Mouse (Mus musculus) cerebellum, postnatal 14 days (tissue): ENCODE data around the gene Cnksr3.

ENCODE experiments used
- DNase-seq, 2 experiments: peaks; one replicate each; pipeline ENCODE4 v3.0.0; 2021; ENCODE audit warnings: mixed read lengths in 2 of 2

The Cnksr3 gene

DNA sequence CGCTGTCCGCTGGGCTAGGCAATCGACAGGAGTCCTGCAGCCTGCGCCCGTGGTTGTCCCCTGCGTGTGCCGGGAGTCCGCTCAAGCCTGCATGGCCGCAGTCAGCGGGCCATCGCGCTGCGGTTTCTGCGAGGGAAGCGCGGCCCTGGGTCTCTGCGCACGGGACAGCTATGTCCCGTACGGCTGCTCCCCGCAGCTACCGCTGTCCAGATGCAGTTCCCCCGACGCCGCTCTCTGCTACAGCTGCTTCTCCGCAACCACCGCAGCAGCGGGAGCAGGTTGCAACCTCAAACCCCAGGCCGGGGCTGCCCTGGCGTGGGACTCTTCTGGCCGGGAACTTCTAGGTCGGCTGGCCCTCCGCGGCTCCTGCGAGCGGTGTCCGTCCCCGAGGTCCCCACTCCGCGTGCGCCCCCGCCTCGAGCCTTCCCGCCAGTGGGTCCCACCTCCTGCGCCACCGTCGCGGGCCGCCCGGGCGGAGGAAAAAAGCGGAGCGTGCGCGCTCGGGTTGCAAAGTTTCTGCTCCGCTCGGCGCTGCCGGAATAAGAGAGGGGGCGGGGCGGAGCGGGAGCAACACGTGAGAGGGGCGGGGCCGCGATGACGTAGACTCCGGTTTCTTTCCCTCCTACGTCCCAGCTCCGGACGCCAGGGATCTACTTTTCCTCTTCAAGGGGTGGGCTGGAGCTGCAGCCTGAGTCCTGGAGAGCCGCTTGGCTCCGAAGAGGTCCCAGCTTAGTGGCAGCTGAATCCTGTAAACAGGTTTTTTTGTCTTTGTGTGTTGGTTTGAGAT lies at the start of gene Cnksr3:
Cnksr3 (minus strand) TSS at position 542 of the 787 bp plus-strand sequence.
- DNase-seq = peak; percentile 98

- peak; percentile 43 to 64 for DNase-seq
These were observed 48.4 kb upstream of the Cnksr3 start for GRCm38 (mm10) chr10:7260166-7261108.

- no peak for DNase-seq
These were observed 46.6 kb upstream of the Cnksr3 start for GRCm38 (mm10) chr10:7258607-7259006.

GRCm38 (mm10) chr10:7250455-7250854 lies 38.4 kb upstream of the Cnksr3 start:
- DNase-seq = no peak

GRCm38 (mm10) chr10:7234601-7235000 lies 22.6 kb upstream of the Cnksr3 start:
- DNase-seq = peak; percentile 53 to 59

- DNase-seq = no peak
These were observed 5.6 kb upstream of the Cnksr3 start for GRCm38 (mm10) chr10:7217551-7218127.

GRCm38 (mm10) chr10:7214718-7215117 lies 2.7 kb upstream of the Cnksr3 start:
- no peak for DNase-seq

- DNase-seq = no peak
These were observed 1.1 kb upstream of the Cnksr3 start for GRCm38 (mm10) chr10:7213066-7213630.

DNA sequence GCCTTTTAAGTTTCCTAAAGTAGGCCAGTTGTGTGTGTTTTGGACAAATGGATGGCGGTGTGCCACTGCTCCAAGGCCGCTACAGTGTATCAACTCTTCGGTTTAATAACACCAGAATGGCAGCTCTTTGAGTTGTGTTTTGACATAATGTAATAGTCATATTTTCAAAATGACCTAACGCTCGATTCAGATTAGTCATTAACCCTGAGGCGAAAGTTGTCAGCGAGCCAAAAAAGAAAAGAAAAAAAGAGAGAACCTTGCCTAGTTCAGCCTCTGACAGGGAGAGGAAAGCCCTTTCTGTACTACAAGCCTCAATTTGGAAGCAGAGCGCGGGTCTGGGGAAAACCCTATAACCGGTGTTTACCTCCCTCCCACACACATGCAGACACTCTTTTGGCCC lies 500 bp upstream of the Cnksr3 start:
- DNase-seq = no peak

DNA sequence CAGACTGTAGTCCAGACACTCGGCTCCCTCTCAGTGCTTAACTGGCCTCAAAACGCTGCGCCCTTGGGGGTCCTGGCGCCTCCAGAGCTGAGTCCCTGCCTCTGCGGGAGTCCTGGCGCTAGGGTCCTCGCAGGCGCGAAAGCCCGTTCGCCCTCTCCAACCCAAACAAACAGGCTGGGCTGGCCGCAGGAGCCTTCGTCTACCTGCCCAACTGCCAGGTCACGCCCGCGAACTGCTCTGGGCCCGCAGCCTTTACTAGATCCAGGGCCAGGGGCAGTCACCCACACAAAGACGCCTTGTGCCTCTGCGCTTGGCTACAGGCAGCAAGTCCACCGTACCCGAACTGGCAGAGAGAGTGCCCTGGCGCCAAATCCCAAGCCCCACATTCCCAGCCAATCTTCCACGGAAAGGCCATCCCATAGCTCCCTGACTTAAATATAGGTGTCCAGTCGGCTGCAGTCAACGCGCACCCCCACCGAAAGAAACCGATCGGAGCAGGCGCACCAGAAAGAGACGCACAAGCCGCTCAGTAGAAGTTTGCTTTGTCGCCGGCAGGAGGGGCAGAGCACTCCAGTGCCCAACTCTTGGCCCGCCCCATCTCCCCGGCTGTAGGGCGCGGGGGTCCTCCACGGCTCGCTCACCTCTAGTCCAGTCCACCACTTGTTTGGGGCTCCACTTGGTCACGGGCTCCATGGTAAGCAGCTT lies 894 bp downstream of the Cnksr3 start:
- peak; percentile 81 for DNase-seq

- DNase-seq = peak in 1 of 2 experiments; percentile 75
These were observed 2.2 kb downstream of the Cnksr3 start for GRCm38 (mm10) chr10:7209691-7210455.

- peak in 1 of 2 experiments; percentile 43 for DNase-seq
These were observed 3.1 kb downstream of the Cnksr3 start for GRCm38 (mm10) chr10:7208859-7209441.

- DNase-seq = no peak
These were observed 4.7 kb downstream of the Cnksr3 start for GRCm38 (mm10) chr10:7207301-7207700.

DNA sequence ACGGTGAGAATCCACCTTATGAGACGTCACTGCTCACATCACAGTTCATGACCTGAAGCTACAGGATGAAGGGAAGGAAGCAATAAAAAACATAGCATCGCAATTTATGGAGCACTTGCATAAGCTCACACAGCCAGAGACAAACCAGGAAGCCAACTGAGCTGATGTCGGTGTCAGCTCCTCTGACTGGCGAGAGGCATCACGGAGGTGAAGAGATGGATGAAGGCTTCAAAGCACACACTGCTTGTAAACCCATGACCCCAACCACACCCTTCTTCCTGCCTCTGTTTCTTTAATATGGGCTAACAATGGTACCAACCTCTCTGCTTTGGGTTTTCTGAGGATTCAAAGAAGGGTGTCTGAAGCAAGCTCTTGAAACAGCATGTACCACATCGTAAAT lies 5.5 kb downstream of the Cnksr3 start:
- DNase-seq = no peak

DNA sequence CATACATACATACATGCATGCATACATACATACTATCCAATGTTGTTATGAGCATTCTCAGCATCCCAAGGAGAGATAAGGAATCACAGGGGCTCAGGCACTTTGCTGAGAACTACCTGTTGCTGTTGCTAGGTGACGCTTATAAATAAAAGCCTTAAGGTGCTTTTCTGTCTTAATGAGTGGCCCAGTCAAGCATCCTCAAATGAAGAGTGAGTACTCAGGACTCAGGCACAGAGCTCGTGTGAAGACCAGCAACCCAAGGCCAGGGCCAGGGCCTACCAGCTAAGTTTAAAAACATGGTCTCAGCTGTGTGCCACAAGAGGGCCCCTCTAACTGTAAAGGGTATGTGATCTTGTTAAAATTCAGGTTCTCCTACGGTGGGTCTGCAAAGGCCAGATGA lies 6.5 kb downstream of the Cnksr3 start:
- DNase-seq = no peak

DNA sequence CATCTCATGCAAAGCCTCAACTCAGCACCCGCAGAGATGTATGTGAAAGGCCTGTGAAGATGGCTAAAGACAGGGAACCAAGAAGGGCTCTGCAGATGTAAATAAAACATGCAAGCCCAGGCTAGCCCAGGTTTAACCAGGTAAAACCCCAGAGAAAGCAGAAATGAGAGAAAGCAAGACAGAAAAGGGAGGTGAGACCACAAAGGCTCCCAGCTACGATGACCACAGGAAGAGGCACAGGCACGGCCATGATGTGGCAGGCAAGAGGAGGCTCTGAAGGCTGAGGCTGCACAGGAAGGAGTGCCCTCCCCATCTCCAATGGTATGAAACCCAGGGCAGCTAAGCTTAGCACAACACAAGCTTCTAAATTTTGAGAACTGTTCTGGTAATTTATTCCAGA lies 7.1 kb downstream of the Cnksr3 start:
- no peak for DNase-seq

GRCm38 (mm10) chr10:7202576-7202975 lies 9.5 kb downstream of the Cnksr3 start:
- DNase-seq = peak in 1 of 2 experiments; percentile 30

- peak in 1 of 2 experiments; percentile 24 for DNase-seq
These were observed 11.4 kb downstream of the Cnksr3 start for GRCm38 (mm10) chr10:7200665-7201064.

DNA sequence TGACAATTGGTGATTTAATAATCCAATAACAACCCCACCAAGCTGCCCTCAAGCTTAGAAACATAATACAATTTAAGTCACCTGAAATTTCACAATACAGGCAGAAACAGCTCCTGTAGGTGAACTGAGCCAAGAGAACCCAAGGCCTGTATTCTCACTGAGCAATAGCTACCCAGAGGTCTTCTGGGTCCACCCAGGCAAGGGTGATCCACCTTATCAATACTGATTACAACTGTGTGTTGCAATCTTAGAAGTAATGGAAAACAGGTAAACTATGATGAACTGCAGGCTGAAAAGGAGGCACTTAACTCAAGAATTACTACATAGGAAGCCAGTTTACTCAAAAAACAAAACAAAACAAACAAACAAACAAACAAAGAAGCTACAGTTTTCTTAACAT lies 13.8 kb downstream of the Cnksr3 start:
- DNase-seq = no peak

DNA sequence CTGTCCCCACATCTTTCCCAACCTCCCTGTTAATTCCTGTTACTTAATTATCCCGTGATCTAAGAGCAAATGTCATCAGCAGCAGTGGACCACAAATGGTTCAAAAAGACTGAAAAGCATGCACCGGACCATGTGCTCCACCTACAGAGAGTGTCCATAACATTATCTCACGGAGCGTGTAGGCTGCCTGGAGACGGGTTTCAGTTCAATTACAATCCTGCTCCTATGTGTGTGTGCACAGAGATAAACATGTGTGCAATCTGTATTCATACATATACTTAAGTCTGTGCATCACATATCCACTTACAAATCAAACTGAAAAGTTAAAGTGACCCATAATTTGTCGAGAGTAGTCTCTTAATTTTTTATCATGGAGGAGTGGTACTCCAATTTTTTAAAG lies 14.3 kb downstream of the Cnksr3 start:
- no peak for DNase-seq
